Mouse (Mus musculus) lung, embryonic 14.5 days (tissue): ENCODE results near the gene Gm10260. TPM values are rescaled to one million over a fixed set of nuclear protein-coding genes. Genes with fewer than 3 reads are reported as not detected.

Experiments
- ATAC-seq: fragments of 200-750 bp; cut with Nextera tagmentation; 2 replicates; pipeline ENCODE4 v1.8.0; 2017; ENCODE audit warnings: mild to moderate bottlenecking, moderate TSS enrichment, moderate library complexity; ENCODE audit not compliant: insufficient read depth
- DNase-seq: peaks from one replicate; pipeline ENCODE4 v3.0.0-alpha.2; 2015
- H3K27ac ChIP-seq: fragments of 300-500 bp; sonication (generic); 2 replicates; pipeline ENCODE4 v1.5.1; 2014; ENCODE audit warnings: low read depth, mild to moderate bottlenecking, moderate library complexity
- H3K27me3 ChIP-seq: fragments of 300-500 bp; sonication (generic); 2 replicates; pipeline ENCODE4 v1.6.1; 2014; ENCODE audit warnings: low read length, control low read depth; ENCODE audit not compliant: insufficient read depth
- H3K36me3 ChIP-seq: fragments of 300-500 bp; sonication (generic); 2 replicates; pipeline ENCODE4 v1.6.1; 2014; ENCODE audit warnings: control low read depth; ENCODE audit not compliant: insufficient read depth
- H3K4me1 ChIP-seq: fragments of 300-500 bp; sonication (generic); 2 replicates; pipeline ENCODE4 v1.6.1; 2014; ENCODE audit warnings: antibody characterized with exemption, control low read depth; ENCODE audit not compliant: insufficient read depth
- H3K4me2 ChIP-seq: fragments of 300-500 bp; sonication (generic); 2 replicates; pipeline ENCODE4 v1.6.1; 2014; ENCODE audit warnings: mild to moderate bottlenecking
- H3K4me3 ChIP-seq: fragments of 300-500 bp; sonication (generic); 2 replicates; pipeline ENCODE4 v1.5.1; 2014; ENCODE audit warnings: low read depth, low read length
- H3K9ac ChIP-seq: fragments of 300-500 bp; sonication (generic); 2 replicates; pipeline ENCODE4 v1.6.1; 2014
- H3K9me3 ChIP-seq: fragments of 300-500 bp; sonication (generic); 2 replicates; pipeline ENCODE4 v1.6.1; 2016; ENCODE audit warnings: low read depth, low read length, control low read depth
- CTCF ChIP-seq: IDR thresholded peaks from 2 replicates; pipeline ENCODE4 v1.5.1; 2016; ENCODE audit warnings: antibody characterized with exemption, low read depth
- whole genome bisulfite sequencing: fragments of 180-500 bp; shearing (Covaris S2); extraction: QIAGEN DNeasy Blood & Tissue Kit; methylation state at CpG from one replicate; pipeline ENCODE4 v1.1.7; 2014; 5-methylcytosine and 5-hydroxymethylcytosine counted together
- polyA plus RNA-seq: library from polyadenylated mRNA; unstranded; fragments of >200 nt; fragmentation: Nextera tagmentation; extraction: Ambion mirVana; gene quantifications from 2 replicates; pipeline ENCODE4 v1.2.1, GENCODE M21; 2014

Gene Gm10260
- polyA plus RNA-seq, 1 experiment from 2014 or later, result 2.4 TPM

GRCm38 (mm10) chr13:97779657-97780445 lies 19.4 kb upstream of the Gm10260 start:
- no peak overlapping the region for H3K4me3 ChIP-seq
- H3K4me1 ChIP-seq, result peaks cover 45% of the 10 kb centered on the region
- no peak overlapping the region for H3K4me2 ChIP-seq
- H3K27me3 ChIP-seq, result no peaks in the 10 kb centered on the region
- H3K36me3 ChIP-seq, result no peaks in the 10 kb centered on the region
- ATAC-seq, result peak; percentile 61
- H3K9me3 ChIP-seq, result no peaks in the 10 kb centered on the region
- WGBS, result 39% methylated on average over 8 of the region's 8 CpGs
- peak overlapping the region; percentile 89 for H3K27ac ChIP-seq
- no peak overlapping the region for H3K9ac ChIP-seq
- peak; percentile 92 for DNase-seq
- no peak; the same call in 1 of the 2 replicates for TF ChIP-seq CTCF

GRCm38 (mm10) chr13:97778698-97779194 lies 18.3 kb upstream of the Gm10260 start:
- Histone ChIP-seq H3K4me2 (no peak overlapping the region), H3K4me1 (peaks cover 43% of the 10 kb centered on the region), H3K4me3 (no peak overlapping the region), H3K36me3 (no peaks in the 10 kb centered on the region), H3K9me3 (no peaks in the 10 kb centered on the region), H3K27ac (peak overlapping the region; percentile 79), H3K27me3 (no peaks in the 10 kb centered on the region), H3K9ac (no peak overlapping the region)
- no peak for ATAC-seq
- no peak for TF ChIP-seq CTCF
- no peak for DNase-seq
- WGBS, result 69% methylated on average over 5 of the region's 5 CpGs

GRCm38 (mm10) chr13:97777667-97778066 lies 17.2 kb upstream of the Gm10260 start:
- ATAC-seq (no peak), DNase-seq (no peak)
- no peak for TF ChIP-seq CTCF
- H3K4me3 ChIP-seq, result no peak overlapping the region
- no peaks in the 10 kb centered on the region for H3K36me3 ChIP-seq
- 85% methylated on average over 2 of the region's 2 CpGs for WGBS
- peaks cover 42% of the 10 kb centered on the region for H3K4me1 ChIP-seq
- H3K27me3 ChIP-seq, result no peaks in the 10 kb centered on the region
- H3K4me2 ChIP-seq, result no peak overlapping the region
- H3K27ac ChIP-seq, result peak overlapping the region; percentile 21; the same call in 1 of the 2 replicates
- H3K9me3 ChIP-seq, result no peaks in the 10 kb centered on the region
- H3K9ac ChIP-seq, result no peak overlapping the region

- ATAC-seq (no peak), DNase-seq (peak; percentile 76)
- Histone ChIP-seq H3K9me3 (peaks cover 4% of the 10 kb centered on the region; the same call in 1 of the 2 replicates), H3K27ac (no peak overlapping the region; the same call in 1 of the 2 replicates), H3K9ac (no peak overlapping the region), H3K4me2 (no peak overlapping the region), H3K4me1 (peaks cover 37% of the 10 kb centered on the region), H3K4me3 (no peak overlapping the region), H3K27me3 (no peaks in the 10 kb centered on the region), H3K36me3 (no peaks in the 10 kb centered on the region)
- WGBS, result 43% methylated on average over 3 of the region's 3 CpGs
- TF ChIP-seq CTCF, result no peak
These were observed 16.3 kb upstream of the Gm10260 start for GRCm38 (mm10) chr13:97776702-97777101.

GRCm38 (mm10) chr13:97775907-97776306 lies 15.5 kb upstream of the Gm10260 start:
- no peaks in the 10 kb centered on the region for H3K36me3 ChIP-seq
- no peak overlapping the region for H3K4me2 ChIP-seq
- H3K4me1 ChIP-seq, result peaks cover 30% of the 10 kb centered on the region
- DNase-seq, result no peak
- no peak for ATAC-seq
- no peak for TF ChIP-seq CTCF
- no peak overlapping the region for H3K9ac ChIP-seq
- H3K4me3 ChIP-seq, result no peak overlapping the region
- H3K27ac ChIP-seq, result no peak overlapping the region
- peaks cover 5% of the 10 kb centered on the region; the same call in 1 of the 2 replicates for H3K9me3 ChIP-seq
- 91% methylated on average over 8 of the region's 8 CpGs for WGBS
- H3K27me3 ChIP-seq, result no peaks in the 10 kb centered on the region

GRCm38 (mm10) chr13:97774740-97775425 lies 14.5 kb upstream of the Gm10260 start:
- peak; percentile 60 for DNase-seq
- no peak overlapping the region for H3K4me3 ChIP-seq
- no peaks in the 10 kb centered on the region for H3K27me3 ChIP-seq
- no peaks in the 10 kb centered on the region for H3K36me3 ChIP-seq
- H3K4me1 ChIP-seq, result peaks cover 25% of the 10 kb centered on the region
- peak overlapping the region; percentile 48; the same call in 1 of the 2 replicates for H3K27ac ChIP-seq
- no peak for ATAC-seq
- 69% methylated on average over 10 of the region's 10 CpGs for WGBS
- no peak overlapping the region for H3K4me2 ChIP-seq
- no peak for TF ChIP-seq CTCF
- peaks cover 5% of the 10 kb centered on the region; the same call in 1 of the 2 replicates for H3K9me3 ChIP-seq
- H3K9ac ChIP-seq, result no peak overlapping the region

- TF ChIP-seq CTCF, result no peak
- H3K9ac ChIP-seq, result no peak overlapping the region
- peak overlapping the region; percentile 72 for H3K27ac ChIP-seq
- no peaks in the 10 kb centered on the region for H3K36me3 ChIP-seq
- no peak overlapping the region for H3K4me2 ChIP-seq
- peaks cover 18% of the 10 kb centered on the region for H3K4me1 ChIP-seq
- H3K27me3 ChIP-seq, result no peaks in the 10 kb centered on the region
- 53% methylated on average over 3 of the region's 3 CpGs for WGBS
- DNase-seq (no peak), ATAC-seq (no peak)
- H3K9me3 ChIP-seq, result peaks cover 5% of the 10 kb centered on the region; the same call in 1 of the 2 replicates
- H3K4me3 ChIP-seq, result no peak overlapping the region
These were observed 8.8 kb upstream of the Gm10260 start for GRCm38 (mm10) chr13:97769205-97769604.
